Mouse (Mus musculus) MEL (cell line): ENCODE measurements around the gene Gnb3.

Experiments used
- BHLHE40 ChIP-seq: IDR thresholded peaks from 2 replicates; pipeline ENCODE4 v1.6.1; 2012; ENCODE audit warnings: low read depth, mild to moderate bottlenecking, inconsistent platforms, low read length, improper control_type of control experiment, borderline replicate concordance
- CTCF ChIP-seq, 3 experiments: IDR thresholded peaks in 2 of 3; conservative IDR thresholded peaks in 1 of 3; 2 replicates each; pipeline ENCODE4 v1.5.1; 2011 to 2012; ENCODE audit warnings: low read length in 3 of 3, low read depth in 2 of 3, mild to moderate bottlenecking in 2 of 3, improper control_type of control experiment in 1 of 3, inconsistent platforms in 1 of 3, mixed read lengths in 1 of 3, moderate library complexity in 1 of 3; ENCODE audit not compliant: control insufficient read depth in 1 of 3, insufficient read depth in 1 of 3, poor library complexity in 1 of 3, severe bottlenecking in 1 of 3
- EP300 ChIP-seq, 2 experiments: IDR thresholded peaks; 2 replicates each; pipeline ENCODE4 v1.6.1; 2011; ENCODE audit warnings: improper control_type of control experiment in 2 of 2, low read length in 2 of 2, low read depth in 1 of 2, mild to moderate bottlenecking in 1 of 2
- GABPA ChIP-seq: IDR thresholded peaks from 2 replicates; pipeline ENCODE4 v1.6.1; 2012; ENCODE audit warnings: low read depth, mild to moderate bottlenecking, inconsistent platforms, low read length, improper control_type of control experiment, moderate library complexity
- JUND ChIP-seq: IDR thresholded peaks from 2 replicates; pipeline ENCODE4 v1.6.1; 2011; ENCODE audit warnings: low read depth, mild to moderate bottlenecking, improper control_type of control experiment, low read length
- MAX ChIP-seq: IDR thresholded peaks from 2 replicates; pipeline ENCODE4 v1.6.1; 2011; ENCODE audit warnings: low read length, improper control_type of control experiment
- POLR2A ChIP-seq, 2 experiments: IDR thresholded peaks; 2 replicates each; pipeline ENCODE4 v1.6.1; 2011 to 2012; ENCODE audit warnings: low read length in 2 of 2, mild to moderate bottlenecking in 2 of 2, control low read depth in 1 of 2, improper control_type of control experiment in 1 of 2, low read depth in 1 of 2, moderate library complexity in 1 of 2; ENCODE audit not compliant: control insufficient read depth in 1 of 2, insufficient read depth in 1 of 2, poor library complexity in 1 of 2
- TAL1 ChIP-seq: IDR thresholded peaks from 2 replicates; pipeline ENCODE4 v1.6.1; 2012; ENCODE audit warnings: mild to moderate bottlenecking, inconsistent platforms, low read length, moderate library complexity, mixed read lengths

- no peak for TF ChIP-seq CTCF (IDR thresholded peaks at IDR 0.05 in 2 of 3, conservative IDR thresholded peaks at IDR 0.05 in 1 of 3; ENCODE audit: control insufficient read depth in 1 of 3, insufficient read depth in 1 of 3, low read depth in 2 of 3, low read length in 3 of 3, poor library complexity in 1 of 3, severe bottlenecking in 1 of 3)
- TF ChIP-seq TAL1: no peak
- no peak for TF ChIP-seq JUND
- no peak for TF ChIP-seq POLR2A (IDR thresholded peaks at IDR 0.05; ENCODE audit: control insufficient read depth in 1 of 2, insufficient read depth in 1 of 2, low read depth in 1 of 2, low read length in 2 of 2, poor library complexity in 1 of 2)
- no peak for TF ChIP-seq GABPA
- no peak for TF ChIP-seq MAX
- no peak for TF ChIP-seq BHLHE40
- TF ChIP-seq EP300 (IDR thresholded peaks at IDR 0.05; ENCODE audit: low read depth in 1 of 2, low read length in 2 of 2): no peak
Observed at GRCm38 (mm10) chr6:124836411-124836810, 3.7 kb downstream of the Gnb3 start.
